ENCODE assay signal across 8 mouse cellular contexts in genomic region chr11:75460103-75460843, GRCm38 (mm10). TPM values are rescaled to one million over a fixed set of nuclear protein-coding genes. Genes with fewer than 3 reads are reported as not detected.
DNase-seq lines count a peak whose midpoint lies in the region; ATAC-seq and TF ChIP-seq lines count a peak whose summit lies in the region.

No protein-coding gene starts in this region.

- peak overlapping the region; percentile 86 for H3K9ac ChIP-seq in MEL (ENCODE audit: control insufficient read depth, low read depth, low read length, poor library complexity, severe bottlenecking)
- peak overlapping the region; percentile 52 for H3K9ac ChIP-seq in forebrain, embryonic 16.5 days (replicated peaks; ENCODE audit: low read depth, low read length)
- peak overlapping the region; percentile 43 for H3K9ac ChIP-seq in neural tube, embryonic 15.5 days (replicated peaks)

- H3K36me3 ChIP-seq in MEL (ENCODE audit: control insufficient read depth in 1 of 2, insufficient read depth in 2 of 2, low read length in 2 of 2) = peaks cover 0 to 32% of the 10 kb centered on the region in 2 experiments; a peak in 2 of 4 replicates
- peaks cover 2% of the 10 kb centered on the region; the same call in 1 of the 2 replicates for H3K36me3 ChIP-seq in forebrain, embryonic 16.5 days (ENCODE audit: control insufficient read depth, insufficient read depth)
- H3K36me3 ChIP-seq in neural tube, embryonic 15.5 days = peaks cover 10% of the 10 kb centered on the region

- peak overlapping the region; percentile 92 for H3K4me2 ChIP-seq in forebrain, embryonic 16.5 days (ENCODE audit: low read length)
- H3K4me2 ChIP-seq in neural tube, embryonic 15.5 days = peak overlapping the region; percentile 99

- peak; percentile 10 to 85 for TF ChIP-seq EP300 in MEL (IDR thresholded peaks at IDR 0.05; ENCODE audit: low read depth in 1 of 2, low read length in 2 of 2)

- TF ChIP-seq RAD21 in MEL (IDR thresholded peaks at IDR 0.05; ENCODE audit: low read depth, low read length) = no peak

- peak overlapping the region; percentile 49 to 64 for H3K4me3 ChIP-seq in MEL (ENCODE audit: control insufficient read depth in 1 of 2, insufficient read depth in 1 of 2, low read depth in 2 of 2, low read length in 2 of 2)
- H3K4me3 ChIP-seq in forebrain, embryonic 16.5 days (replicated peaks; ENCODE audit: low read length) = peak overlapping the region; percentile 73
- peak overlapping the region; percentile 81 for H3K4me3 ChIP-seq in layer of hippocampus, adult 2 months
- H3K4me3 ChIP-seq in lung, adult 2 months (replicated peaks; ENCODE audit: extremely low read depth, low read depth, low read length) = peak overlapping the region; percentile 71
- H3K4me3 ChIP-seq in neural tube, embryonic 15.5 days (replicated peaks) = peak overlapping the region; percentile 86

- no peaks in the 10 kb centered on the region for H3K27me3 ChIP-seq in MEL (ENCODE audit: control insufficient read depth in 1 of 2, insufficient read depth in 2 of 2, low read length in 2 of 2)
- 0 out of 2 replicates have a peak, but pooled peaks cover 4% of the 10 kb centered on the region for H3K27me3 ChIP-seq in forebrain, embryonic 16.5 days (replicated peaks; ENCODE audit: control insufficient read depth, insufficient read depth, low read length)
- no peaks in the 10 kb centered on the region for H3K27me3 ChIP-seq in neural tube, embryonic 15.5 days (replicated peaks)

- peak; percentile 100 for DNase-seq in MEL (ENCODE audit: low read depth, low spot score)
- DNase-seq in cerebellum, adult 18-20 months = peak; percentile 89 to 93
- peak; percentile 91 for DNase-seq in heart, postnatal 4 days
- peak; percentile 83 to 94 for DNase-seq in layer of hippocampus, adult 2 months (ENCODE audit: low spot score in 2 of 2)
- DNase-seq in lung, adult 2 months = peak; percentile 88
- DNase-seq in testis, postnatal 10 days (ENCODE audit: low spot score) = peak; percentile 92

- TF ChIP-seq POLR2A in MEL (IDR thresholded peaks at IDR 0.05; ENCODE audit: control insufficient read depth in 1 of 2, insufficient read depth in 1 of 2, low read depth in 1 of 2, low read length in 2 of 2, poor library complexity in 1 of 2) = peak in 1 of 2 experiments; percentile 81; a peak in 2 of 4 replicates
- peak; percentile 28; the same call in 1 of the 2 replicates for TF ChIP-seq POLR2A in lung, adult 2 months (IDR thresholded peaks at IDR 0.05; ENCODE audit: borderline replicate concordance, extremely low read depth, low read depth, low read length)

- no peaks in the 10 kb centered on the region for H3K9me3 ChIP-seq in MEL (replicated peaks; ENCODE audit: insufficient read depth, low read length)
- H3K9me3 ChIP-seq in forebrain, embryonic 16.5 days (ENCODE audit: control insufficient read depth, low read length) = no peaks in the 10 kb centered on the region
- no peaks in the 10 kb centered on the region for H3K9me3 ChIP-seq in neural tube, embryonic 15.5 days (replicated peaks)

- ATAC-seq in forebrain, embryonic 16.5 days = peak; percentile 49
- peak; percentile 33; the same call in 1 of the 2 replicates for ATAC-seq in neural tube, embryonic 15.5 days (ENCODE audit: low FRiP score)

- H3K27ac ChIP-seq in MEL (ENCODE audit: control insufficient read depth, low read depth, low read length) = peak overlapping the region; percentile 99
- peak overlapping the region; percentile 87 for H3K27ac ChIP-seq in forebrain, embryonic 16.5 days (ENCODE audit: low read length)
- peak overlapping the region; percentile 97 for H3K27ac ChIP-seq in layer of hippocampus, adult 2 months
- H3K27ac ChIP-seq in neural tube, embryonic 15.5 days (replicated peaks) = peak overlapping the region; percentile 89

- TF ChIP-seq CTCF in MEL (IDR thresholded peaks at IDR 0.05 in 2 of 3, conservative IDR thresholded peaks at IDR 0.05 in 1 of 3; ENCODE audit: control insufficient read depth in 1 of 3, insufficient read depth in 1 of 3, low read depth in 2 of 3, low read length in 3 of 3, poor library complexity in 1 of 3, severe bottlenecking in 1 of 3) = no peak
- no peak for TF ChIP-seq CTCF in layer of hippocampus, adult 2 months (conservative IDR thresholded peaks at IDR 0.05)
- no peak for TF ChIP-seq CTCF in lung, adult 2 months (IDR thresholded peaks at IDR 0.05; ENCODE audit: insufficient read depth, low read length)

- WGBS in forebrain, embryonic 16.5 days = 1% methylated on average over 19 of the region's 19 CpGs
- WGBS in lung, adult 2 months = 2% methylated on average over 19 of the region's 19 CpGs
- WGBS in neural tube, embryonic 15.5 days = 2% methylated on average over 19 of the region's 19 CpGs

- H3K79me2 ChIP-seq in MEL (ENCODE audit: control insufficient read depth, insufficient read depth, low read length, poor library complexity) = peaks cover 8% of the 10 kb centered on the region; the same call in 1 of the 2 replicates

- H3K4me1 ChIP-seq in MEL (ENCODE audit: control insufficient read depth in 1 of 2, insufficient read depth in 2 of 2, low read length in 2 of 2) = peaks cover 10 to 40% of the 10 kb centered on the region in 2 experiments
- peaks cover 21% of the 10 kb centered on the region for H3K4me1 ChIP-seq in forebrain, embryonic 16.5 days (replicated peaks; ENCODE audit: control insufficient read depth, insufficient read depth, low read length)
- peaks cover 20% of the 10 kb centered on the region for H3K4me1 ChIP-seq in lung, adult 2 months (ENCODE audit: control insufficient read depth, insufficient read depth, low read length)
- H3K4me1 ChIP-seq in neural tube, embryonic 15.5 days = peaks cover 36% of the 10 kb centered on the region

TF ChIP-seq in MEL, 35 proteins besides CTCF, POLR2A, EP300 and RAD21 (continues in another document):
- TF ChIP-seq MXI1 (IDR thresholded peaks at IDR 0.05; ENCODE audit: low read depth, low read length) (peak; percentile 55; the same call in 1 of the 2 replicates), ZNF384 (IDR thresholded peaks at IDR 0.05; ENCODE audit: low read depth, low read length) (no peak), MEF2A (IDR thresholded peaks at IDR 0.05; ENCODE audit: extremely low read depth, insufficient replicate concordance, low read depth, low read length, poor library complexity, severe bottlenecking) (no peak), NELFE (IDR thresholded peaks at IDR 0.05; ENCODE audit: low read depth, low read length) (peak; percentile 83), JUND (IDR thresholded peaks at IDR 0.05; ENCODE audit: low read depth, low read length) (no peak), HCFC1 (IDR thresholded peaks at IDR 0.05; ENCODE audit: low read depth, low read length) (peak; percentile 85), RCOR1 (IDR thresholded peaks at IDR 0.05; ENCODE audit: low read depth, low read length) (peak; percentile 7; the same call in 1 of the 2 replicates)

RNA-seq across cellular contexts. Expression of gene Tlcd2, which starts 1.2 kb away (rescaled TPM):
- total RNA-seq in MEL (2012; rRNA removed) = 0.50 and 1.0 TPM in 2 replicates
- under 1 TPM in 1 of 2 experiments, not detected in 1; 0.86 TPM for polyA plus RNA-seq in MEL (2012; ENCODE audit: insufficient read depth in 1 of 2, insufficient read length in 2 of 2, low read depth in 1 of 2, low replicate concordance in 2 of 2, missing spikeins in 1 of 2)
- polyA plus RNA-seq in forebrain, embryonic 16.5 days (2015; fragmentation: Nextera tagmentation; extraction: Ambion mirVana) = 1.4 and 1.6 TPM in 2 replicates
- 1 to 10 TPM; 6.1 to 6.7 TPM for total RNA-seq in heart, postnatal 4 days (2021)
- under 1 TPM in 1 of 2 experiments, not detected in 1; 0.56 TPM for total RNA-seq in layer of hippocampus, adult 2 months (2021)
- 15.3 and 29.6 TPM in 2 replicates for polyA plus RNA-seq in lung, adult 2 months (2012; rRNA removed)
- polyA plus RNA-seq in neural tube, embryonic 15.5 days (2015; fragmentation: Nextera tagmentation; extraction: Ambion mirVana) = 2.4 and 8.5 TPM in 2 replicates

RNA-seq across cellular contexts. Expression of gene Wdr81, which starts 5.8 kb away (rescaled TPM):
- 7.0 and 7.6 TPM in 2 replicates for total RNA-seq in MEL (2012; rRNA removed)
- polyA plus RNA-seq in MEL (2012; ENCODE audit: insufficient read depth in 1 of 2, insufficient read length in 2 of 2, low read depth in 1 of 2, low replicate concordance in 2 of 2, missing spikeins in 1 of 2) = 10 to 100 TPM in 1 of 2 experiments, not detected in 1; 13.9 TPM
- polyA plus RNA-seq in forebrain, embryonic 16.5 days (2015; fragmentation: Nextera tagmentation; extraction: Ambion mirVana) = 9.2 and 10.0 TPM in 2 replicates
- total RNA-seq in heart, postnatal 4 days (2021) = 1 to 10 TPM; 5.2 to 6.0 TPM
- 10 to 100 TPM; 23.4 to 23.7 TPM for total RNA-seq in layer of hippocampus, adult 2 months (2021)
- polyA plus RNA-seq in lung, adult 2 months (2012; rRNA removed) = 27.9 and 29.9 TPM in 2 replicates
- 6.3 and 6.6 TPM in 2 replicates for polyA plus RNA-seq in neural tube, embryonic 15.5 days (2015; fragmentation: Nextera tagmentation; extraction: Ambion mirVana)

RNA-seq across cellular contexts. Expression of gene Serpinf2, which starts 20.9 kb away (rescaled TPM):
- total RNA-seq in MEL (2012; rRNA removed) = not detected in 2 replicates
- under 1 TPM in 1 of 2 experiments, not detected in 1; 0.07 TPM for polyA plus RNA-seq in MEL (2012; ENCODE audit: insufficient read depth in 1 of 2, insufficient read length in 2 of 2, low read depth in 1 of 2, low replicate concordance in 2 of 2, missing spikeins in 1 of 2)
- not detected in 2 replicates for polyA plus RNA-seq in forebrain, embryonic 16.5 days (2015; fragmentation: Nextera tagmentation; extraction: Ambion mirVana)
- under 1 TPM in 1 of 2 experiments, not detected in 1; 0.11 TPM for total RNA-seq in heart, postnatal 4 days (2021)
- total RNA-seq in layer of hippocampus, adult 2 months (2021) = under 1 TPM; 0.38 to 0.52 TPM
- 0.60 and 0.82 TPM in 2 replicates for polyA plus RNA-seq in lung, adult 2 months (2012; rRNA removed)
- polyA plus RNA-seq in neural tube, embryonic 15.5 days (2015; fragmentation: Nextera tagmentation; extraction: Ambion mirVana) = 0.33 and 1.6 TPM in 2 replicates

RNA-seq across cellular contexts. Expression of gene Prpf8, which starts 26.3 kb away (rescaled TPM):
- total RNA-seq in MEL (2012; rRNA removed) = 214 and 234 TPM in 2 replicates
- polyA plus RNA-seq in MEL (2012; ENCODE audit: insufficient read depth in 1 of 2, insufficient read length in 2 of 2, low read depth in 1 of 2, low replicate concordance in 2 of 2, missing spikeins in 1 of 2) = 100 to 1,000 TPM; 276 to 644 TPM
- 54.8 and 58.5 TPM in 2 replicates for polyA plus RNA-seq in forebrain, embryonic 16.5 days (2015; fragmentation: Nextera tagmentation; extraction: Ambion mirVana)
- total RNA-seq in heart, postnatal 4 days (2021) = 100 to 1,000 TPM; 113 to 115 TPM
- total RNA-seq in layer of hippocampus, adult 2 months (2021) = 100 to 1,000 TPM; 131 to 139 TPM
- polyA plus RNA-seq in lung, adult 2 months (2012; rRNA removed) = 67.9 and 90.2 TPM in 2 replicates
- 43.9 and 44.3 TPM in 2 replicates for polyA plus RNA-seq in neural tube, embryonic 15.5 days (2015; fragmentation: Nextera tagmentation; extraction: Ambion mirVana)

RNA-seq across cellular contexts. Expression of gene Serpinf1, which starts 37.8 kb away (rescaled TPM):
- not detected in 2 replicates for total RNA-seq in MEL (2012; rRNA removed)
- polyA plus RNA-seq in MEL (2012; ENCODE audit: insufficient read depth in 1 of 2, insufficient read length in 2 of 2, low read depth in 1 of 2, low replicate concordance in 2 of 2, missing spikeins in 1 of 2) = under 1 TPM in 1 of 2 experiments, not detected in 1; 0.36 TPM
- polyA plus RNA-seq in forebrain, embryonic 16.5 days (2015; fragmentation: Nextera tagmentation; extraction: Ambion mirVana) = 24.3 and 44.3 TPM in 2 replicates
- 10 to 100 TPM; 12.7 to 16.9 TPM for total RNA-seq in heart, postnatal 4 days (2021)
- total RNA-seq in layer of hippocampus, adult 2 months (2021) = 10 to 100 TPM; 14.0 to 15.6 TPM
- 96.0 and 110 TPM in 2 replicates for polyA plus RNA-seq in lung, adult 2 months (2012; rRNA removed)
- 63.4 and 69.1 TPM in 2 replicates for polyA plus RNA-seq in neural tube, embryonic 15.5 days (2015; fragmentation: Nextera tagmentation; extraction: Ambion mirVana)

Comparison
In these comparisons a context has a peak if more than half of its experiments do, and no peak if none do; other contexts are left out.
1. Peak in every context shown above with its lines: DNase-seq, ATAC-seq, H3K4me3 ChIP-seq and H3K27ac ChIP-seq.